Mouse (Mus musculus): ENCODE data around the gene Pum2.
"Not testable (repeated sequence)": the region's sequence is repeated elsewhere in the genome, so short reads cannot be mapped to it uniquely, and the experiment has no call there.

Pum2 gene

DNA sequence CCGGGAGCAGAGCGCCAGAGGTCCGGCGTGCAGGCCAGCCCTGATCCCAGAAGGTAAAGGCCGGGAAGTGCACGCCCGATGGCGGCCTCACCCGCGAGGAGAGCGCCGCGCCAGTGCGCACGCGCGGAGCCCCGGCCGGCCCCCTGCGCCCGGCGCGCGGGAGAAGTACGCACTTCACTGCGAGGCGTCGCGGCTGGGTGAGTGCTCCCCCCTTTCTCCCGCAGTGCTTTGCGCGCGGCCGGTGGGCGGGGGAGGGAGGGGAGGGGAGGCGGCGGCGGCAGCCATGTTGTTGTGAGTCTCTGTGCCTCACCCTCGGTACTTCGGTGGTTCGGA is at the start of gene Pum2:
Gene Pum2 (plus strand): TSS at position 161 of the 333 bp plus-strand sequence.
- DNase-seq (ENCODE audit: low spot score), result peak; percentile 71

DNA sequence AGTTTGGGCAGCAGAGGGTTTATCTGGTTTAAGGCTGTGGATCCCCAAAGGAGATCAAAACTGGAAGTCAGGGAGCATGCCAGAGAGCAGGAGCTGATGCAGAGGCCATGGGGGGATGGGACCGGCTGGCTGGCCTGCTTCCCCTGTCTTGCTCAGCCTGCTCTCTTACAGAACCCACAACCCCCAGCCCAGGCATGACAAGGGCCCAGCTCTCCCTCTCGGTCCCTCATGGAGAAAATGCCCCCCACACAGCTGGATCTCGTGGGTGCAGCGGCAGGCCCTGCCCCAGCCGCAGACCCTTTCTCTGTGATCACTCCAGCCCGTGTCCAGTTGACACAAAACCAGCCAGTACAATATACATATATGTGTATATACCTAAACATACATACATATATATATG is 44.4 kb upstream of the Pum2 start:
- DNase-seq (ENCODE audit: low spot score), result no peak

DNA sequence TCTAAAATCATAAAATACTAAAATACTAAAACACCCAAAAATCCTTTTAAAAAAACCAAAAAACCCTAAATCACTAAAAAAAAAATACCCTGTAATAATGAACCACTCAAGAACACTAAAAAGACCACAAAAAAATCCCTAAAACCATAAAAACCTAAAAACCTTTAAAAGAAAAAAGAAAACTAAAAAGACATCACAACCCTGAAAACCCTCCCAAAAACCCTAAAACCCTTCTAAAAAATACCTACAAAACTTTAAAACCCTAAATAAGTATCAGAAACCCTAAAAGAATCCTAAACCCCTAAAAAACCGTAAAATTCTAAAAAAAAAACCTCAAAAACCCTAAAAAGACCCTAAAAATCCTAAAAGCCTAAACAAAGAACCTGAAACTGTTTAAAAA is 42.2 kb upstream of the Pum2 start:
- no peak for DNase-seq (ENCODE audit: low spot score)

DNA sequence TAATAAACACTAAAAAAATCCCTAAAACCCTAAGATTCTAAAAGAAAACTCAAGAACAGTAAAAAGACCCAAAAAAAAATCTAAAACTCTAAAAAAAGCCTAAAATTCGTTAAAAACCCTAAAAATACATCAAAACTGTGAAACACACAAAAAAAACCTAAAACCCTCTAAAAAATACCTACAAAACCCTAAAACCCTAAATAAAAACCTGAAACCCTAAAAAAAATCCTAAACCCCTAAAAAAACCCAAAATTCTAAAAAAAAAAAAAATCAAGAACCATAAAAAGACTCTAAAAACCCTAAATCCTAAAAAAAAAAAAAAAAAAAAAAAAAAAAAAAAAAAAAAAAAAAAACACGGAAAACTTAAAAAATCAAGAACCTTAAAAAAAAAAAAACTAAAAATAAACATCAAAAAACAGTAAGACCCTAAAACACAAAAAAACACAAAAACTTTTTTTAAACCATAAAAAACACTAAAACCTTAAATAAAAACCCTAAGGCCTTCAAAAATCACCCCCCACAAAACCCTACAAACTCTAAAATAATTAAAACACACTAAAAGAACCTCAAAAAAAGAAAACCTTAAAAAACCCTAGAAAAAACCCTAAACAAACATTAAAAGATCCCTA is 41.1 kb upstream of the Pum2 start:
- DNase-seq (ENCODE audit: low spot score), result no peak

DNA sequence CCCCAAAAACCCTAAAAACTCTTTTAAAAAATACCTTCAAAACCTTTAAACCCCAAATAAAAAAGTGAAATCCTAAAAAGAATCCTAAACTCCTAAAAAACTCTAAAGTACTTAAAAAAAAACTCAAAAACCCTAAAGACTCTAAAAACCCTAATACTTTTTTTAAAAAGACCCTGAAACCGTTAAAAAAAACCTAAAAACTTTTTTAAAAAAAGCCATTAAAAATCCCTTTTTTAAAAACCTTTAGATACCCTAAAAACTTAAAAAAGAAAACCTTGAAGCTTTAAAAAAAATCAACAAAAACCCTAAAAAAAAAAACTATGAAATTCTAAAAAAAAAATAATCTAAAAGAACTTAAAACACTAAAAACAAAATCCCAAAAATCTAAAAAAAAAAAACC is 39.6 kb upstream of the Pum2 start:
- no peak for DNase-seq (ENCODE audit: low spot score)

DNA sequence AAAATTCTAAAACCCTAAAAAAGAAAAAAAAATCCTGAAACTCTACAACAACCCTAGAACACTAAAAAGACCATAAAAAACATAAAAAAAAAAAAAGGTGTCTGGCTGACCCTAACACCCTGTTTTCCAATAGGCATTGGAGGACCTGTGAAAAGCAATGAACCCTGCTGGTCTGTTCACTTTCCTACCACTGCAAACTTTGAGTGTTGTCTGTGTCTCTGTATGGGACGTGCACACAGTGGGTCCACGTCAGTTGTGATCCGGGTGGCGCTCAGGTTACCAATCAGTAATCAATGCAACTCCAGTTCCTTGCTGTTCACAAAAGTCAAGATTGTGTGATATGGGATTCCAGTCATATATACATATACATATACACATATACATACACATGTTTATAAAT is 38.4 kb upstream of the Pum2 start:
- DNase-seq (ENCODE audit: low spot score), result no peak

DNA sequence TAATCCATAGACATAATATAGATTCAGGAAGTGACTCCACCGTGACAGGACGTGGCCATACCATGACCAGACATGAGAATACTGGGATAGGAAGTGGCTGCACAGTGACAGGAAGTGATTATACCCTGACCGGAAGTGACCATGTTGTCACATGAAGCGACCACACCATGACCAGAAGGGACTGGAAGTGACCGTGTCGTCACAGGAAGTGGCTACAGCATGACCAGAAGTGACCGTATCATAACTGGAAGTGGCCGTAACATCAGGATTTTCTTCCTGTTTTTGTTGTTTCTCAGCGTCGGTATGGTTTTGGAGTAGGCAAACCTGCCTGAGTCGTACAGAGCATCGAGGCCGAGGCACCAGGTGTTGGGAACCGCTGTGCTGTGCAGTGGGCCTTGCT is 37.0 kb upstream of the Pum2 start:
- no peak for DNase-seq (ENCODE audit: low spot score)

DNA sequence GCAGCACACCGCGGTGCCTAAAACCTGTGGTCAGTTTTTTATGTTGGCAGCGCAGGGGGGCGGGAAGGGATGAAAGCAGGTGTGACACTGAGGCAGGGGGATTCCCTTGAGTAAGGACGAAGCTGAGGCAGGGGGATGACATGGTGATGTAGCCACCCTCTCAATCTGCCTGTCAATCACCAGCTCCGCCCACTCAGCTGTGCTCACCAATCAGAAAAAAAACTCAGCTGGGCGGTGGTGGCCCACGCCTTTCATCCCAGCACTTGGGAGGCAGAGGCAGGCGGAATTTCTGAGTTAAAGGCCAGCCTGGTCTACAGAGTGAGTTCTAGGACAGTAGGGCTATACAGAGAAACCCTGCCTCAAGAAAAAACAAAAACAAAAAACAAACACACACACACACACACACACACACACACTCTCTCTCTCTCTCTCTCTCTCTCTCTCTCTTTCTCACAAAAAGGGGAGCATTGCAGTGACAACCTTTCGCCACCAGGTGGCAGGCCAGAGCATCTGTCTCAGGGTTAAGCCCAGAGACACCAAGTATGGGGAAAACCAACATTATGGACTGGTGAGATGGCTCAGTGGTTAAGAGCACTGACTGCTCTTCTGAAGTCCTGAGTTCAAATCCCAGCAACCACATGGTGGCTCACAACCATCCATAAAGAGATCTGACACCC is 35.4 kb upstream of the Pum2 start:
- peak; percentile 37 for DNase-seq (ENCODE audit: low spot score)

DNA sequence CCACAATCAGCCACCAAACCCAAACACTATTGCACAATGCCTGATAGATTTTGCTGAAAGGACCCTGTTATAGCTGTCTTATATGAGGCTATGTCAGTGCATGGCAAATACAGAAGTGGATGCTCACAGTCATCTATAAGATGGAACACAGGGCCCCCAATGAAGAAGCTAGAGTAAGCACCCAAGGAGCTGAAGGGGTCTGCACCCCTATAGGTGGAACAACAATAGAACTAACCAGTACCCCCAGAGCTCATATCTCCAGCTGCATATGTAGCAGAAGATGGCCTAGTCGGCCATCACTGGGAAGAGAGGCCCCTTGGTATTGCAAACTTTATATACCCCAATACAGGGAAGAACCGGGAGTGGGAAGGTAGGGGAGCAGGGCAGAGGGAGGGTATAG is 33.7 kb upstream of the Pum2 start:
- not testable (repeated sequence) for DNase-seq (ENCODE audit: low spot score)

DNA sequence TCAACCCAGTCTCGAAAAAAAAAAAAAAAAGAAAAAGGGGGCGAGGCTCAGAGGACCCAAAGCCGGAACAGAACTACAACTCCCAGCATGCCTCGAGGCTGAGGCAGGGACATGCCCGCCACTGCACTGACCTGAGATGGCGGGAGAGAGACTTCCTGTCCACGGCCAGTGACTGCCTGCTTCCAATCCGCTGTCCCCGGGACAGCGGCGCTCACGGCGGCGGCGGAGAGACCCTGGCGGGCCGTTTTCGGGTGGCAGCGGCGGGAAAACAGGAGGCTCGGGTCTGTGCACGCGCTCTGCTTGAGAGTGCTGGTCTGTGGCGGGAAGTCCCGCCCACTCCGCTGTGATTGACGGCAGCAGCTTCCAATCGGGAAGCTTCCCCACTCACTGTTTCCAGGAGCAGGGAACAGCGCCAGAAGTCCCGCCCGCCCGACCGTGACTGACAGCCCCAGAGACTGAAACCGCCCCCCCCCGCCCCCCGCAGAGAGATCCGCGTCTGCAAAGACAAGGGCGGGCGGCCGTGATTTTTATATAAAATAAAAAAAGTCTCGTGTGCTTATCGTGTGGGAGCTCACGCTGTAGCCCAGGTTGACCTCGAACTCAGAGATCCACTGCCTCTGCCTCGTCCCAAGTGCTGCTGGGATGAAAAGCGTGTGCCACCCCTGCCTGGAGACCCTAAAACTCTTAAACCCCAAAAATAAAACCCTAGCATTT is 33.1 kb upstream of the Pum2 start:
- DNase-seq (ENCODE audit: low spot score), result peak; percentile 95

DNA sequence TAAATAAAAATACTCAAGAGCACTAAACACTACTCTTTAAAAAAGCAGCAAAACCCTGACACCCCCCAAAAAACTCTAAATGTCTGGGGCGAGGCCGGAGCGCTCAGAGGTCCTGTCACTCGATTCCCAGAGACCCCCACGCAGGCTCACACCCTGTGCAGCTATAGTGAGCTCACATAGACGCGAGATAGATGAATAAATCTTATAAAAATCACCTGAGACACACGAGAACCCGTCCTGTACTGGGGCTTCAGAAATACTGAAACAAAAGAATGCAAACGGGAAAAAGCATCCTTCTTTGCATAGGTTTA is 32.6 kb upstream of the Pum2 start:
- DNase-seq (ENCODE audit: low spot score), result no peak

DNA sequence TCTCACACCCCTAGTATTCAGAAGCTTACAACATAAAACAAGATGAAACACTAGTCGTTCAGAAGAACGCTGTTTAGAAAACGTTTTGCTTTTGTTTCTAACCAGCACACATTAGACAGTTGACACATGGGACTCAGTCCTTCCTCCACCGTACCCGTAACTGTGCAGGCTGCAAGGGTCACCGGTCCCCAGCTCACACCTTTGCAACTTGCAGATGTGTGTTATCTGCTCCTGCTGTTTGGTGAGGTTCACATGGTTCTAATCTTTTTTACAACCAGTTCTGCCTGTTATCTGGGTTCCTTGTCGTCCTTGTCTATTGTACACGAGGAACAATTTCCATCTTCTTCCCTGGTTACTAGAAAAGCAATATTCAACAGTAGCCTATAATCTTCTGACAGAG is 25.7 kb upstream of the Pum2 start:
- DNase-seq (ENCODE audit: low spot score), result not testable (repeated sequence)

DNA sequence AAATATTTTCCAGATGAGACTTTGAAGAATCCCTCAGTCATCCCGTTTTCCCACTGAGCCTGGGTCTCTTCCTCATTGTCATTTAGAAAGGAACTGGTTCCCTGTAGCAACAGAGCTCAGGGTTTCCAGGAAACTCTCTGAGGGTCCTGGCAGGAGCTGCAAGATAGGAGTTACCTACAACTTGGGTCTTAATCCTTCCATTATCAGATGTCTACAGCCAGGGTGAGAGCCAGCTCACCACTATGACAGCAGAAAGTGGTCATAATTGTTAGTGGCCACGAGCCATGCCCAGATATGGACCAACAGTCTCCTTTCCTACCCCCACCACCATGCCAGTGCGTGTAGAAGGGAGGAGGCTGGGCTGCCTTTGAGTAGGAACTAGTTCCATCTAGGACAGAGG is 23.9 kb upstream of the Pum2 start:
- not testable (repeated sequence) for DNase-seq (ENCODE audit: low spot score)

DNA sequence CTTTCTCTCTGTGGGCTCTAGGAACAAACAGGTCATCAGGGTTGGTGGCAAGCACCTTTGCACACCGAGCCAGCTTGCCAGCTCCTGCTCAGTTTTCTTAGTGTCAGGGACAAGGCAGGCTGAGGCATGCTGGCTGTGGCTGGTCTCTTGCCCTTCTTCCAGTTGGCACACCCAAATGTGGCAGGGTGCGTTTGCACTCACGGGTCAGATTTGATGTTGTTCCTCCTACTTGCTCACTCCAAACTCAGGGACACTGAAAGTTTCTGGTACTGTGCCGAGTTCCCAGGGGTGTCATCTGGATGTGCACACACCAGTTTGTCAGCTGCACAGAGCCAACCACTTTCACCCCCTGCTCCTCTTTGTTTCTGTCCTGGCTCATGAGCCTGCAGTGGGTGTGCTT is 17.3 kb upstream of the Pum2 start:
- DNase-seq (ENCODE audit: low spot score), result no peak

DNA sequence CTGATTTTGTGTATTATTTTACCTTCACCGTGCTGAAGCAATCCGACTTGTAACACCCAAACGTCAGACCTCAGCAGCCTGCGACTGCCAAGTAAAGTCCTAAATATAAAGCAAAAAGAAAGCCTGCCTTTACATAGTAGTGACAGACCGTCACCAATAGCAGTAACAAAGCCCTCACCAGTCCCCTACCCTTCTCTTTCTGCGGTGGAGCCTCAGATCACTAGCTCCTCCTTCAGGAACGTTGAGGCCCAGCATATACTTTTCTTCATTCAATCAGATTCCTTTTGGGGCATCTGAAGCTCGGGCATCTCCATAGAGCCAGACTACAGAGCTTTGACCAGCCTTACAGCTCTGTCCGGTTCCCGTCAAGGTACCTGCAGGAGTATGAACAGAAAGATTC is 16.8 kb upstream of the Pum2 start:
- DNase-seq (ENCODE audit: low spot score), result no peak

DNA sequence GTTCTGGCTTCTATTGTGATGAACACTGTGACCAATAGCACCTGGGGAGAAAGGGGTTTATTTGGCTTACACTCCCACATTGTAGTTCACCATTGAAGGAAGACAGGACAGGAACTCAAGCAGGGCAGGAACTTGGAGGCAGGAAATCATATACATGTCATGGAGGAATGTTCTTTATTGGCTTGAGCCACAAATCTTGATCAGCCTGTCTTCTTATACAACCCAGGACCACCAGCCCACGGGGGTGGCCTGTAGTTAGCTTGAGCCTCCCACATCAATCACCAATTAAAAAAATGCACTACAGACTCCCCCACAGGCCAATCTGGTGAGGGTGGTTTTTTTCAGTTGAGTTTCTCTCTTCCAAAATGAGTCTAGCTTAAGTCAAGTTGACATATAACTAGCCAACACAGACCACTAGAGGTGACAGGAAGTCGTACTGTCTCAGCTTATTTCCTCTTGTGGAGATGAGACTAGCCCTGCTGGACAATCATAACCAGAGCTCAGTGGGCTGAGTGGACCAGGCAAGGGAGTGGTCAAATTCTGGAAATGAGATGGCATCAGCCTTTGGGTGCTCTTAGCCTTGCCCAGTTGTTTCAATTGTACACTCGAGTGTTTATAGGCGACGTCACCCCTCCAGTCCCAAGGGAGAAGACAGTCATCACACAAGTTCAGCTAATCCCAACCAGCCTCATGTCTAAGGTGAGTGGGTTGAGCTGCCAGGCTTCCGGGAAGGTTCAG is 16.1 kb upstream of the Pum2 start:
- DNase-seq (ENCODE audit: low spot score), result no peak

DNA sequence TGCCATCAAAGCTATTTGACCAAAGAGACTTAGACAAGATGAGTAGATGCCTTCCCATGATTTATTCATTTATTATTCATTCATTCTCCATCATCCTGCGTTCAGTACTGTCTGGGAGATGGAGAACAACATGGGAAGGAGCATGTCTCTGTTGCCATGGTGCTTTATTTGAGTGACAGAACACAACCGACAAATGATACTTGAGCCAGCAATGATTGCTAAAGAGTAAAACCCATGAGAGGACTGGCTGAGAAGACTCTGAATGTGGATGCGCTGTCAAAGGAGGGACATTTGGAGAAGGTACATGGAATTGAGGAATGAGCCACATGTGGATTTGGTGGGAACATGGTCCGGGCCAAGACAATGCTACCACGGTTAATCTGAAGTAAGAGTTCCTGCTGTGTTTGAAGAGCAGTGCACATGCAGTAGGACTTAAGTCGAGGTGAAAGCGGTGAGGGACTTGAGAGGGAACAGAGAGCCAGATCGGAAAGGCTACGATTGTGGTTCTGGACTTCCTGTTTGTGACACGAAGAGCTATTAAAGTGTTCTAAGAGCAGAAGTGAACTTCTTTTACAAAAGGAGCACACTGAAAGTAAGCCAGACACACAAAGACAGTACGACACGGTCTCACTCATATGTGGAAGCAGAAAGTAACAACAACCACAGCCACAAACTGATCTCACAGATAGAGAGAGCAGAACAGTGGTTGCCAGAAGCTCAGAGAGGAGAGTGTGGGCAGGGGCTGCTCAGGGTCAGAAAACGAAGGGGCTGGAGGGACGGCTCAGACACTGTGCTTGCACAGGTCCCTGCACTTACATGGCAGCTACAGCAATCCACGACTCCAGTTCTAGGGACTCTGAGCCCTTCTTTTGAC is 14.3 kb upstream of the Pum2 start:
- no peak for DNase-seq (ENCODE audit: low spot score)

DNA sequence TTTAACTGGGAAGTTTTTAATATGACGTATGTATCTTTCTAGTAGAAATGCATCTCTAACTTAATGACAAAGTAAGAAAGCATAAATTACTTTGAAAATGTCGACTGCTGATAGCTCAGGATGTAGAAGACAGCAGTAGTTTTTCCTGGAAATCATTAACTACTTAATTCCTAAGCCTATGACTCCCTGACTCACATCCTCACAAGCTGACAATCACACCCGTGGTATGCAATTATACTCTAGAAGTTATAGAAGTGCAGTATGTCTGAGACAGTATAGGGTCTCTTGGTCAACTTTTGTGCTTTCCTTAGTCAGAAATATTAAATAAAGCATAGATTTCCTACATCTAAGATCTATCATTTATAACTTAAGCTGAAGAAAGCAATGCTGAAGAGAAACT is 12.2 kb upstream of the Pum2 start:
- DNase-seq (ENCODE audit: low spot score), result no peak

DNA sequence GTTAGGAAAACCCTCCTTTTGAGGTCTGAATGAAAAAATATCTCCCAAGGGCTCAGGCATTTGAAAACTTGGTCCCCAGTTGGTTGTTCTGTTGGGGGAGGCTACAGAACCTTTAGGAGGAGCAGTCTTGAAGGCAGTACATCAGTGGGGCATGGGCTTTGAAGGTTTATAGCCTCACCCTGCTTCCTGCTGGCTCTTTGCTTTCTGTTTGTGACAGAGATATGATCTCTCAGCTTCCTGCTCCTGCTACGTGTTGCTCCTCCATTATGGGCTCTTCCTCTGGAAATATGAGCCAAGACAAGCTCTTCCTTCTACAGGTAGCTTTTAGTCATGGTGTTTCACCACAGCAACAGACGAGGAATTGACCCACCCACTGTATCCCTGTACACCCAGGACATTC is 11.8 kb upstream of the Pum2 start:
- DNase-seq (ENCODE audit: low spot score), result no peak

DNA sequence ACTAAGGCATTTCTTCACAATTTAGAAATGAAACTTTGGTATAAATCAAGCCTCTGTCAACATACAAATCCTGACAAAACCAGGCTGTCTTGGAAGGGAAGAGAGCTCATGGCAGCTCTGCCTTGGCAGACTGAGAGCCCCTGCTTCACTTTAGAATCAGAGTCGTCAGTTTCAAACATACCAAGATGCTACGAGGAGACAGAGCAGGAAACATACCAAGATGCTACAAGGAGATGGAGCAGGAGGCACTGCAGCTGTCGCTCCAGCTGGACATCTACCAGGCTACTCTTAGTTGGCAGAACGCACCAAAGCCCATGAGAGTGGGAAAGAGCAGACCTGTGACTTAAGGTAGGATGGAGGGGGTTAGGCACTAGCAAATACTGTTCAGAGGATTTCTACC is 11.2 kb upstream of the Pum2 start:
- DNase-seq (ENCODE audit: low spot score), result no peak

DNA sequence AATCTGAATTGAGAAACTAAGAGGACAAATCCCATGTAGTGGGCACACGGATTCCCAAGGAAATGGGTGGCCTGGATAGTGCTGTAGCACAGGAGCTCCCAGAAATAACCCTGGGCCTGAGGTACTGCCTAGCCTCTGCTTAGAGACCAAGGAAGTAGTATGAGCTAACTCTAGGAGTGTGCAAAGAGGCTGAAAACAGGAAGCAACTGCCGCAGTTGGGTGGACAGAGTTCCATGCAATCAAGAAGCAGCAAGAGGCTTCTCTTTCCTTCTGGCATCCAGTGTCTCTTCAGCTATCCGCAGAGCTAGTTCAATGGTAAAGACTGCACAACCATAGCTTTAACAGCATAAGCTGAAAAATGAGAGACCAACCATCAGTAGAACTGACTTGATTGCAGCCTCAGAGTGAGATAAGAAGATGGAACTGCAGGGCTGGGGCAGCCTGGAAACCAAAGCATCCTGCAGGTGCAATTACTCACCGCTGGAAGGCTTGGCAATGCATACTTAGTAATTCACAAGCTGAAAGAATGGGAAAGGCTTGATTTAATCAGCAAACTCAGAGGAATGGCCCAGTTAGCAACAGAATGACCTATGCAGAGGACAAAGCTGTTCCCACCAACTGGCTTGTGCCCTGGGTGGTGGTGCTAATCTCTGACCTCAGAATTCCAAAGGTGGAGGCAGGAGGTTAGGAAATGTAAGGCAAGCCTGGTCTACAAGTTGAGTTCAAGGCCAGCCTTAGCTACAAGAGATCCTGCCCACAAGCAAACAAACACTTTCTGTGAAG is 6.3 kb upstream of the Pum2 start:
- DNase-seq (ENCODE audit: low spot score), result no peak

Measured in urinary bladder, postnatal 10 days (tissue).